Mouse (Mus musculus) forebrain, embryonic 12.5 days (tissue): ENCODE measurements around the gene Hoxa10. TPM values are rescaled to one million over a fixed set of nuclear protein-coding genes. Genes with fewer than 3 reads are reported as not detected.

Experiments
- ATAC-seq: fragments of 200-750 bp; cut with Nextera tagmentation; 2 replicates; pipeline ENCODE4 v1.8.0; 2017; ENCODE audit warnings: moderate TSS enrichment; ENCODE audit not compliant: low FRiP score
- H3K27ac ChIP-seq: fragments of 300-500 bp; sonication (generic); 2 replicates; pipeline ENCODE4 v1.5.1; 2016; ENCODE audit warnings: mild to moderate bottlenecking
- H3K27me3 ChIP-seq: fragments of 300-500 bp; sonication (generic); 2 replicates; pipeline ENCODE4 v1.6.1; 2016; ENCODE audit warnings: mild to moderate bottlenecking
- H3K36me3 ChIP-seq: fragments of 300-500 bp; sonication (generic); replicated peaks from 2 replicates; pipeline ENCODE4 v1.6.1; 2016; ENCODE audit warnings: mild to moderate bottlenecking
- H3K4me1 ChIP-seq: fragments of 300-500 bp; sonication (generic); 2 replicates; pipeline ENCODE4 v1.6.1; 2016
- H3K4me2 ChIP-seq: fragments of 300-500 bp; sonication (generic); 2 replicates; pipeline ENCODE4 v1.6.1; 2016; ENCODE audit warnings: mild to moderate bottlenecking, moderate library complexity
- H3K4me3 ChIP-seq: fragments of 300-500 bp; sonication (generic); replicated peaks from 2 replicates; pipeline ENCODE4 v1.5.1; 2016; ENCODE audit warnings: mild to moderate bottlenecking
- H3K9ac ChIP-seq: fragments of 300-500 bp; sonication (generic); 2 replicates; pipeline ENCODE4 v1.6.1; 2016; ENCODE audit warnings: mild to moderate bottlenecking
- H3K9me3 ChIP-seq: fragments of 300-500 bp; sonication (generic); 2 replicates; pipeline ENCODE4 v1.6.1; 2016
- WGBS: fragments of 180-500 bp; shearing (Covaris S2); methylation state at CpG from one replicate; pipeline ENCODE4 v1.1.7; 2016; 5-methylcytosine and 5-hydroxymethylcytosine counted together
- polyA plus RNA-seq: library from polyadenylated mRNA; unstranded; fragments of >200 nt; fragmentation: Nextera tagmentation; extraction: Ambion mirVana; gene quantifications from 2 replicates; pipeline ENCODE4 v1.2.1, GENCODE M21; 2016

The Hoxa10 gene
- polyA plus RNA-seq, 1 experiment from 2014 or later, result not detected

DNA sequence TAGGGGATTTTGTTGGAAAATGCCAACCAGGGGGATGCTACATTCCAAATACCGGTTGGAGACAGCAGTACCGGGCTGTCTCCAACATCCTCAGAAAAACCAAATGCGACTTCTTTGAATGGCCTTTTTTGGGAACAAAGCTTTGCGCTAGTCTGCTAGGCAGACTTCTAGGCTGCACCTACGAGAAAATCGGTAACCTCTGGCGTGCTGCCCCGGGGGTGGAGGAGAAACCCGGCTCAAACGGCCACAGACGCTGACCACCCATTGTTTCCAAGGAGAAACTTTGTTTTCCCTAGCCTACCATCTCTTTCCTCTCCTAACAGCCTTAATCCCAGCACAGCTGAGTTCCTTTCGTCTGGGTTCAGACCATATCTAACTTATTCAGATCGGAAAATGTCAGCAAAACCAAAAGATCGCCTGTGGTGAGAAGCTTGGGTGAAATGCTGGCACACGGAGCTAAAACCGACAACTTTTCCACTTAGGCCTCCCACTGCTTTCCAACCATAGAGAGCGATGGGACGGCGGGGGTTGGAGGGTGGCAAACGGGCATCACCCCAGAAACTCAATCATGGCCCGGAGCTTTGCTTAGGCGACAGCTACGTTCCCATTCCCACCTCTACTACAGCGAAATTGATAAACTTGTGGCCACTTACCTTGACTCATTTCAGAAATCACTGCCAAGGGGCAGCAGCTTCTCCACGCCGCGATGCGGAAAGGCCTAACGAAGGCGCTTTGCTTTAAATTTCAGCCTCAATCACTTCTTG is 847 bp downstream of the Hoxa10 start:
- H3K27ac ChIP-seq, result no peak overlapping the region
- no peak overlapping the region for H3K9ac ChIP-seq
- 0 out of 2 replicates have a peak, but pooled peaks cover 4% of the 10 kb centered on the region for H3K4me1 ChIP-seq
- ATAC-seq, result no peak
- WGBS, result 1% methylated on average over 30 of the region's 30 CpGs
- H3K4me2 ChIP-seq, result 0 out of 2 replicates have a peak overlapping the region, but pooled peaks have one; percentile 10
- H3K4me3 ChIP-seq, result peak overlapping the region; percentile 13; the same call in 1 of the 2 replicates
- H3K9me3 ChIP-seq, result no peaks in the 10 kb centered on the region
- peaks cover 94% of the 10 kb centered on the region for H3K27me3 ChIP-seq
- H3K36me3 ChIP-seq, result no peaks in the 10 kb centered on the region

DNA sequence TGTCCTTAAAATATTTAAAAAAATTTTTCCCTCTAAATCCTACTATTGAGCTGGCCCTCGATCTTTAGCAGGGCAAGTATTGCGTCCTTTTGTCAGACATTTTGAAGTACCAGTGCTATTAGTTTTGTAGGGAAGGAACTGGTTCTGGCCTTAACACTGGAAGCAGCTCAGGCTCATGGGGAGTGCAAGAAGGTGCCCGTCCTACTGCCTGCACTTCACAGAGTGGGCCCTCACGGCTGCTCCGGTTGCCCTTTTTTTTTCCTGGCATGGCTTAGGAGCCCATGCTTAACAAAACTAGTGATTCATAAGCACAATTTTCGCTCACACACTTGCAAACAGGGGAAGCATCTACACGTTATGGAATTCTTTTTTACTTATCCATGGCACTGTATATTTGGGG is 1.7 kb downstream of the Hoxa10 start:
- no peak overlapping the region for H3K4me2 ChIP-seq
- H3K9ac ChIP-seq, result no peak overlapping the region
- WGBS, result 1% methylated on average over 7 of the region's 7 CpGs

DNA sequence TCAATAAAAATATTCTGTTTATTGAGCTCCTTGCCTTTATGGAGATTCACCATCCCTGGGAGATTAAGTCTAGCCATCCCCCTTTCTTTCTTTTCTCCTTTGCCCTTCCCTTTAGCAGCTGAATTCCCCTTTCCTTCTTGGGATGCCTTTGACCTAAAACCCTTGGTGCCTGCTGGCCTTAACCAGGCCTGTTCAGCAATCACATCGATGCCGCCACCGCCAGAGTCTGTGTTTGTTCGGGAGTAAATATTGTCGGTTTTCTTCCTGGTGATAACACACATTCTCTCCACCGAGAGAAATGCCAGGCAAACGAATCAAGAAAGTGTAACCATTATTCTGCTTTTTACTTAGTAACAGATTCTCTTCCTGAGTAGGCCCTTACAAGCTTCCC is 2.5 kb downstream of the Hoxa10 start:
- 2% methylated on average over 7 of the region's 7 CpGs for WGBS
- H3K4me3 ChIP-seq, result no peak overlapping the region
- H3K9ac ChIP-seq, result no peak overlapping the region
- H3K27ac ChIP-seq, result no peak overlapping the region
- no peak for ATAC-seq
- H3K27me3 ChIP-seq, result peaks cover 94% of the 10 kb centered on the region
- H3K4me2 ChIP-seq, result no peak overlapping the region
- no peaks in the 10 kb centered on the region for H3K9me3 ChIP-seq
- H3K4me1 ChIP-seq, result 0 out of 2 replicates have a peak, but pooled peaks cover 4% of the 10 kb centered on the region
- H3K36me3 ChIP-seq, result no peaks in the 10 kb centered on the region

More for the DNA sequence above, 1.7 kb downstream of the Hoxa10 start:
- Histone ChIP-seq H3K4me1 (0 out of 2 replicates have a peak, but pooled peaks cover 4% of the 10 kb centered on the region), H3K27me3 (peaks cover 94% of the 10 kb centered on the region), H3K4me3 (no peak overlapping the region), H3K9me3 (no peaks in the 10 kb centered on the region), H3K27ac (no peak overlapping the region), H3K36me3 (no peaks in the 10 kb centered on the region)
- no peak for ATAC-seq

DNA sequence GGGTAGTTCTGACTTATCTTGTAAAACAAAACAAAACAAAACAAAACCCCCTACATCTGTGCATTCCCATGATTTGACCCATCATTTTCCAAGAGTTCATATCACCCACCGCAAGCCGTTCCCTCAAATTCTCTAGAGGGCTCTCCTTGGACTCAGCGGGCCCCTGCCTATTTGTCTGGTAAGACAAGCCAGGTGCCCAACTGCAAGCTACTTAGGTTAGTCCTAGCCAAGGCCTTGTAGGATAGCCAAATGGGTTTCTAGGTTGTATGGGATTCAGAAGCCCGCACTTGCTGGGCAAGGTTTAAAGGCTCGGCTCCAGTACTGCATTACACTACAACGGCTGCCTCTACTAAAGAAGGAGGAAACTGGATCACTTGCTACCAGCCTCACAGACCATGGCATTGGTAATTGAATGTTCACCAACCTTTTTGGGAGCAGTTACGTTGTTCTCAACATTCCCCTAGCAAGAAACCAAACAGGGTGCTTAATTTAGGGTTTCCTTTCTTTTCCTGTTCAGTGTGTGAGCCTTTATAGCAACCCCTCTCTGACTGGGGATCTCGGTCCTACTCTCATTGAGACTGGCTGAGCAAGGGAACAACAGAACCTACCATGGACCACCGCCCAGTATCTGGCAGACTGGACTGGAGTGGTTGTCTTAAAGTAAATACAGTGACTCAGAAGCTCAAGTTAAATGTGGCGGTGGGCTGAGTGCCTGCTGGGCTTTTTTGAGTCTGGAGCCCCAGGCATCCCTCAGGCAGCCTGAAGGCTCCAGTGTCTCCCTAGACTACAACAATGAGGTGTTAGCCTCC is 3.1 kb downstream of the Hoxa10 start:
- no peak overlapping the region for H3K27ac ChIP-seq
- H3K27me3 ChIP-seq, result peaks cover 94% of the 10 kb centered on the region
- H3K9me3 ChIP-seq, result no peaks in the 10 kb centered on the region
- no peak overlapping the region for H3K4me2 ChIP-seq
- H3K36me3 ChIP-seq, result no peaks in the 10 kb centered on the region
- no peak overlapping the region for H3K9ac ChIP-seq
- no peak overlapping the region for H3K4me3 ChIP-seq
- 0 out of 2 replicates have a peak, but pooled peaks cover 4% of the 10 kb centered on the region for H3K4me1 ChIP-seq
- 9% methylated on average over 10 of the region's 10 CpGs for WGBS
- ATAC-seq, result no peak

DNA sequence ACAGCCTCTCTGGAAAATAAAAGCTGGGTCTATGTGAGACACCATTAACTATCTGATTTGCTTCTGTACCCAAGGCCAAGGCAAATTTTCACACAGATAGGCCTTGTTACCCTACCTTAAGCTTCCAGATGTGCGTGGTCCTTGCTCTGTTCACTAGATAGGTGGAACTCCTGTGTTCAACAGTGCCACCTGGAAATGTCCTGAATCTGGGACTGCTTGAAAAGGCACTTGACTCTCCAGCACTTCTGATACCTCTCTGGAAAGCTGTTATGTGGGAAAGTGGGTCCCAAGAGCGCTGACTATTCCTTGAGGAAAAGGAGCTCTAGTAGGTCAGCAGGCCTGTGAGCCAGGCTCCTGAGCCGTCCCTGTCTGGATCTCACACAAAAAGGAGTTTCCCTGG is 3.8 kb downstream of the Hoxa10 start:
- H3K27me3 ChIP-seq, result peaks cover 94% of the 10 kb centered on the region
- WGBS, result 11% methylated on average over 3 of the region's 3 CpGs
- no peak overlapping the region for H3K4me3 ChIP-seq
- no peaks in the 10 kb centered on the region for H3K36me3 ChIP-seq
- H3K9ac ChIP-seq, result no peak overlapping the region
- H3K9me3 ChIP-seq, result no peaks in the 10 kb centered on the region
- no peak overlapping the region for H3K27ac ChIP-seq
- H3K4me2 ChIP-seq, result no peak overlapping the region
- ATAC-seq, result no peak
- H3K4me1 ChIP-seq, result 0 out of 2 replicates have a peak, but pooled peaks cover 4% of the 10 kb centered on the region

DNA sequence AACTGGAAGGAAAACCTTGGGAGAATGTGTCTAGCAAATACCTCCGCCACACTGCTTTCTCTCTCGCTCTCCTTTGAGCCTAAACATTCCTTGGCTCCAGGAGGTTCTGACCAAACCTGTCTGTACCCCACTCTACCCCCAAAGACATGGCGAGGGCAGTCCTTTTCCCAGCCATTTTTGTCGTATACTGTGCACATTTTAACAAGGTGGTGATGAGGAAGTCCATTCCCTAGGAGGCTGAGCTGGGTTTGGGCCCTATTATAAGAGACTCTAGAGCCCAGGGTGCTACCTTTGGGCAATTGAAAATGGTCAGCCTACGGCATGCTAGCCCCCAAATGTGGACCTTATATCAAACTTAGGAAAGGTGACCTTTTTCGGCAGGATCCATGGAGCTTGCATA is 4.8 kb downstream of the Hoxa10 start:
- H3K4me3 ChIP-seq, result no peak overlapping the region
- H3K4me1 ChIP-seq, result 0 out of 2 replicates have a peak, but pooled peaks cover 4% of the 10 kb centered on the region
- H3K4me2 ChIP-seq, result no peak overlapping the region
- ATAC-seq, result no peak
- no peak overlapping the region for H3K9ac ChIP-seq
- H3K27ac ChIP-seq, result no peak overlapping the region
- no peaks in the 10 kb centered on the region for H3K9me3 ChIP-seq
- peaks cover 90% of the 10 kb centered on the region for H3K27me3 ChIP-seq
- WGBS, result 18% methylated on average over 6 of the region's 6 CpGs
- H3K36me3 ChIP-seq, result no peaks in the 10 kb centered on the region

DNA sequence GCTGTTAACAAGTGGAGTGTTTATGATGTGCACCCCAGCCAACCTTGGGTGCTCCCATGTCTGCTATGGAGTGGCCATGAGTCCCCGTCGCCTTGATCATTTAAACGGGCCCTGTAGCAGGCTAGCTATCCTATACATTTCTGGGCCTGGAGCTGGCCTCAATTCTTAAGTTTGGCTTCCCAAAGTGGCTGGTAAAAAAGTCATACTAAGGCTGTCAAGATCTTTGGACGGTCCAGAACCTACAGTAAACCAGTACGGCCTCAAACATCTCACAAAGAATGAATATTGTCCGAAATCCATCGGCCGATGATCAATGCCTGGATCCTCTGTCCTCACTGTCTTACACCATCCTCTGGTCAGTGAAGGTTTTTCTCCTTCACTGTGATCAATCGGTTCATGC is 5.4 kb downstream of the Hoxa10 start:
- H3K4me3 ChIP-seq, result no peak overlapping the region

DNA sequence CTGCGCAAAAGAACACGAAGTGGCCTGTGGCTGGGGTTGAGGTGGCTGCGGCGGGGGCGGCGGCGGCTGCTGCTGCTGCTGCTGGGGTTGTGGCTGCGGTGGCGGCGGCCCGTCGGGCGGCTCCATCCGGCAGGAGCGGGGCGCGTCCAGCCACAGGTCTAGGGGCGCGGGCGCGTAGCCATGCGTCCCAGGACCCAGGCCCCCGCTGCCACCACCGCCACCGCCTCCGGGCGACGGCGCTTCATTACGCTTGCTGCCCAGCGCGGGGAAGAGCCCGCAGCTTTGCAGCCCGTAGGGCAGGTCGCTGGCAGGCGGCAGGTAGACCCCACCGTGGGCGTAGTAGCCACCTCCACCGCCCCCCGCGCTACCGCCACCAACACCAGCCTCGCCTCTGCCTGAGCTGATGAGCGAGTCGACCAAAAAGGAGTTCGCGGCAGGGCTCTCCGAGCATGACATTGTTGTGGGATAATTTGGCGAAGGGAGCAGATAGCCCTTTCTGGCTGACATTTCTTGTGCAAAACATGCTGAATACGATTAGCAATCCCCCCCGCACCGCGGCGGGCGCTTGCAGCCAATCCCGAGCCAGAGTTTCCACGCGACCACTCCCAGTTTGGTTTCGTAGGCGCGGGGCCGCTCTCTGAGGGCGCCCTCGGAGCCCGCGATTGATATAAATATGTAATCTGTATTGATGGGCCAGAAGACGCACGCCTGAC is 6.1 kb downstream of the Hoxa10 start:
- Histone ChIP-seq H3K4me3 (no peak overlapping the region), H3K4me2 (no peak overlapping the region), H3K9ac (no peak overlapping the region)

More for the DNA sequence above, 5.4 kb downstream of the Hoxa10 start:
- 37% methylated on average over 9 of the region's 9 CpGs for WGBS
- no peaks in the 10 kb centered on the region for H3K36me3 ChIP-seq
- no peak overlapping the region for H3K9ac ChIP-seq
- H3K27me3 ChIP-seq, result peaks cover 90% of the 10 kb centered on the region
- no peaks in the 10 kb centered on the region for H3K9me3 ChIP-seq
- no peak for ATAC-seq
- no peak overlapping the region for H3K4me2 ChIP-seq
- H3K4me1 ChIP-seq, result 0 out of 2 replicates have a peak, but pooled peaks cover 3% of the 10 kb centered on the region
- H3K27ac ChIP-seq, result no peak overlapping the region

DNA sequence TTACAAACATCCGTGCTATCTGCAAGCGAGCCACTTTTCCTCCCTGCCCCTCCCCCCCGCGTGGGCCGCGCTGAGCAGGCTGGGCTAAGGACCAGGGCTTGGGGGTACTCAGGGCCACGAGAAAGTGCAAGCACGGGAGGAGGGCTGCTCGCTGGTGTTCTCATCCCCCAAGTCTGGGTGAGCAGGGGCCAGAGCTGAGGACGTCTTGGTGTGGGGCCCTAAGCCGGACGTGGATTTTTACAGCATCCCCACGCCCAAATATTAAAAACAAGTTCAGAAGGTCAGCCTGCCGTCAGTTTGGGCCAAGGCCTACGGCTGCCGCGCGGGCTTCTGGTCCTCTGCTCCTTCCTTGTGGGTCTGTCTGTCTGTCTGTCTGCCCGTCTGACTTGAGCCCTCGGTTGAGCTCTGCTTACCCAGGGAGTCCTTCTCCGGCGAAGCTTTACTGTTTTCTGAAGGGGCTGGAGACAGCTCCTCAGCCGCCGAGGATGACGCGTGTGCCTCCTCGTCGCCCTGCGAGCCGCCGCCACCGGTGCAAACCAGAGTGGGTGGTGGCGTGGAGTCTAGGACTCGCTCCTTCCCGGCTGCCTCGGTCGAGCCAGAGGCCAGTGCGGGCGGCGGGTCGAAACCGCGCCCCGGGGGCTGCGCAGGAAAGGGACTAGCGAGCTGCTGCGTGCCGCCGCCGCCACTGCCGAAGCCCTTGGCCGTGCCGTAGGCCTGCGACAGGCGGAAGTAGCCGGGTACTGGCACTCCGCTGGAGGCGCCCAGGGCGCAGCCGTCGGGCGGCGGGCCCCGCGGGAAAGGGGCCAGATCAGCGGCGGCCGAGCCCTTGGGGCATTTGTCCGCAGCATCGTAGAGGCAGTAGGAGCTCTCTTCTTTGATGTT is 6.9 kb downstream of the Hoxa10 start:
- Histone ChIP-seq H3K9me3 (no peaks in the 10 kb centered on the region), H3K4me2 (no peak overlapping the region), H3K36me3 (no peaks in the 10 kb centered on the region), H3K4me1 (no peaks in the 10 kb centered on the region), H3K4me3 (no peak overlapping the region), H3K9ac (no peak overlapping the region), H3K27ac (no peak overlapping the region), H3K27me3 (peaks cover 91% of the 10 kb centered on the region)
- no peak for ATAC-seq
- 3% methylated on average over 68 of the region's 70 CpGs for WGBS

More for the DNA sequence above, 6.1 kb downstream of the Hoxa10 start:
- H3K9me3 ChIP-seq, result no peaks in the 10 kb centered on the region
- H3K36me3 ChIP-seq, result no peaks in the 10 kb centered on the region
- WGBS, result 1% methylated on average over 65 of the region's 68 CpGs
- no peak for ATAC-seq
- no peak overlapping the region for H3K27ac ChIP-seq
- H3K27me3 ChIP-seq, result peaks cover 90% of the 10 kb centered on the region
- no peaks in the 10 kb centered on the region for H3K4me1 ChIP-seq

DNA sequence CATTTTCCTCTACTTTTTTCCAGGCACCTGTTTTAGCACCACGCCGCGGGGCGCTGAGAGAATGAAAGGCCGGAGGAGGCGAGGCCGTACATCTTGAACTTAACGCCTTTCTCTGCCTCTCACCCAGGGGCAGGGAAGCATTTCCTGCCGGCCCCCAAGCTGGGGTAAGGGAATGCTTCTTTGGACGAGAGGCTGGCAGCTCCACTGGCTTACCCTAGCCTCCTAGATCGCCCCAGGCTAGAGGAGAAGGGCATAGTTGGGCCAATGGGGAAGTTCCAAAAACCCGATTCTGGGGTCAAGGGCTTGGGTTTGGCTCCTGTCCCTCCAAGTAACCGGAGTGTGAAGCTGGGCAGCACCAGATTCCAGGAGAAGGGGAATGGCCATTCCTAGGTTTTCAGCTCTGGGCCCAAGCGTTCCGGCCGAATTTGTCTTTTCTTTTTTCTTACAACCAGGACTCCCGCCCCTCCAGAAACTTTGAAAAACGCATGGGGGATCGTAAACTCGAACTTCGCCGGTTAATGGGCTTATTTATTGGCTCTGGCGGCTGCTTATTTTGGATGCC is 7.6 kb downstream of the Hoxa10 start:
- 3% methylated on average over 23 of the region's 23 CpGs for WGBS

DNA sequence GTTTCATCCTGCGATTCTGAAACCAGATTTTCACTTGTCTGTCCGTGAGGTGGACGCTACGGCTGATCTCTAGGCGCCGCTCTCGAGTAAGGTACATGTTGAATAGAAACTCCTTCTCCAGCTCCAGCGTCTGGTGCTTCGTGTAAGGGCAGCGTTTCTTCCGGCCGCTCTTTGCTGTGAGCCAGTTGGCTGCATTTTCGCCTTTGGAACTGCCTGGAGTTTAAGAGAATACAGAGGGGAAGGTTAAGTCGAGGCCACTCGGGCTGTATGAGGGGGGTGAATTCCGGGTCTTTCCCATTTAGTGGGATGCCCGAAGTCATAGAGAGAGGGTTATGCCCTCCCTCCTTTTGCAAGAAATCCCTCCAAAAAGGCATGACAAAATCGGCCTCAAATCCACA is 8.1 kb downstream of the Hoxa10 start:
- under 1% methylated on average over 18 of the region's 18 CpGs for WGBS
- no peaks in the 10 kb centered on the region for H3K36me3 ChIP-seq
- no peak overlapping the region for H3K9ac ChIP-seq
- H3K27ac ChIP-seq, result no peak overlapping the region
- H3K4me2 ChIP-seq, result no peak overlapping the region
- no peak overlapping the region for H3K4me3 ChIP-seq
- no peaks in the 10 kb centered on the region for H3K4me1 ChIP-seq
- no peak for ATAC-seq
- no peaks in the 10 kb centered on the region for H3K9me3 ChIP-seq
- peaks cover 94% of the 10 kb centered on the region for H3K27me3 ChIP-seq

More for the DNA sequence above, 7.6 kb downstream of the Hoxa10 start:
- no peak overlapping the region for H3K4me3 ChIP-seq
- no peak overlapping the region for H3K27ac ChIP-seq
- no peak overlapping the region for H3K4me2 ChIP-seq
- ATAC-seq, result no peak
- H3K27me3 ChIP-seq, result peaks cover 94% of the 10 kb centered on the region
- no peak overlapping the region for H3K9ac ChIP-seq
- H3K9me3 ChIP-seq, result no peaks in the 10 kb centered on the region
- no peaks in the 10 kb centered on the region for H3K4me1 ChIP-seq
- H3K36me3 ChIP-seq, result no peaks in the 10 kb centered on the region
